Mouse (Mus musculus): ENCODE results near the gene Fosl2.
"Not testable (repeated sequence)": the region's sequence is repeated elsewhere in the genome, so short reads cannot be mapped to it uniquely, and the experiment has no call there.

The Fosl2 gene

DNA sequence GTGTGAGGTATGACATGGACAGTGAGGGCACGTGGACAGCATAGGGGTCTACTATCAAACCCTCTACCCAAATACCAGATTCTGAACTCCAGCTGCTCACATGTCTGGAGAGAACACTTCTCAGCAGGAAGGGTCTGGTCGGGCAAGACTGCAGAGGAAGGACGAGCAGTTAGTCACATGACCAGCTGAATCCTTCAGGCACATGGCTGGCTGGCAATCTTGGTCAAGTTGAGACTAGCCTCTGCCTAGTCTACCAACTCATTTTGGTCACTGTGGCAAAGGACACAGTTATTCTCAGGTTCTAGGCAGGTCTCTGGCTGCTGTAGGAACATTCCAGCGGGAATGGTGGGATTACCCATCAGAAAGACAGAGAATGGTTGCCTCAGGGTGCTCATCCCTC, 42.1 kb downstream of the Fosl2 start:
- DNase-seq (ENCODE audit: low spot score in 2 of 2) = no peak

DNA sequence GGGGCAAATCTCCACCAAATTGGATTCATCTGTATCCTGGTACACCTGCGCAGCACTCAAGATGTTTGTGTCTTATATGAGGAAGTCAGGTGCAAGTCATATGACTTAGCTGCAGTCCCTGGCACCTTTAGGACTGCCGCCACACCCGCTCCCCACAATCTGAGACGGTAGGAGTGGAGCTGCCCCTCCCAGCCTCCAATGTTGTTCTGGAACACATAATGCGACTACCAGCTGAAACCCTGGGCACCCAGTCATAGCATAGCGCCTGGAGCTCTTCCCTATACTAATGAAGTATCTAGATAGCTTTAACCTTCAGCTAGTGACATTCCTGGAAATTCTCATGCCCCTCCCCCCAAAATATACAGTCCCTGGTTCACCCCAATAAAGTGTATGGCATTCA, 43.1 kb downstream of the Fosl2 start:
- not testable (repeated sequence) for DNase-seq (ENCODE audit: low spot score in 2 of 2)

DNA sequence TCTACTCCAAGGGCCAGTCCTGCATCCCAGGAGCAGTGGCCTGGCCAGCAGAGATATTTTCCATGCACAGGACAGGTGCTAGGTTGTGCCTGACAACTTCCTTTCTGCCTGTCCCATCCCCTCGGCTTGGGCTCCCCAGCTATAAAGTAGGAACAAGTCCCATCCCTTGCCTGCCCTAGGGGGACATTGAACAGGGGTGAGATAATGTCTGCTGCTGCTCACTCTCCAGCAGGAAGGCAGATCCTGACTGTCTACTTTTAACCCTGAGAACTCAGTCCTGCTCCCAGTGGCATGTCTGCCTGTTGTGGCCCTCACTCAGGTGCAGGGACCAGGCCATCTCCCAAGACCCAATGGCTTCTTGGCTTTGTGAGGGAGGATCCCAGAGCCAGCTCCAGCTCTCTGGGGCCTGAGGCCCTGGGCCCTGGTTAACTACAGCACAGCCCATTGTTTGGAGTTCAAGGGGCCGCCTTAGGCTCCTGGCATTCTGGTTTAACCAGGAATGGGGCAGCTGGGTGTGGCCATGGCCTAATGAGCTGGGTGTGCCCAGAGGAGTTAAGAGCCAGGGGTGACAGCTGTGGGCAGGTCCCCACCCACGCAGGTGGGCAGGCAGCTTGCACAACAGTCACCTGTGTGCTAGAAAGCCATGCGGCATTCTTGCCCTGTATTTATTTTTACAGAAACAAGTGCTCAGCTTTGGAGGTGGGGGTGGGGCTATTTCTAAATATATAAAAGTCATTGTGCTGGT, 47.5 kb downstream of the Fosl2 start:
- no peak for DNase-seq (ENCODE audit: low spot score in 2 of 2)

DNA sequence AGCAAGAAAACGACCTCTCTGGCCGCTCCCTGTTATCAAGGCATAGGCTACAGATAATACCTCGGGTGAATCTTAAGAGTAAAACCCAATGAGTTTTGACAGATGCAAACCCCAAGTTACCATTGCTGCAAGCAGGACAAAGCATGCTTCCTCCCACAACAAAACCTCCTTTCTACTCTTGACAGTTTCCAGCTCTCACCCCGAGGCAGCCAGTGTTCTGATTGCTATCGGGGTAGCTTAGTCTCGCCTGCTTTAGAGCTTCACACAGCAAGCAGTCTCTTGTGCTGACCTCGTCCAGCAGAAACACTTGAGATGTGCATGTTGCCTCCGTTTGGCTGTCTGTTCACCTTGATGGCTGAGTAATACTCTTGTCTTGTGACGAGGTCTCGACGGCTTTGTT, 52.1 kb downstream of the Fosl2 start:
- no peak for DNase-seq (ENCODE audit: low spot score in 2 of 2)

DNA sequence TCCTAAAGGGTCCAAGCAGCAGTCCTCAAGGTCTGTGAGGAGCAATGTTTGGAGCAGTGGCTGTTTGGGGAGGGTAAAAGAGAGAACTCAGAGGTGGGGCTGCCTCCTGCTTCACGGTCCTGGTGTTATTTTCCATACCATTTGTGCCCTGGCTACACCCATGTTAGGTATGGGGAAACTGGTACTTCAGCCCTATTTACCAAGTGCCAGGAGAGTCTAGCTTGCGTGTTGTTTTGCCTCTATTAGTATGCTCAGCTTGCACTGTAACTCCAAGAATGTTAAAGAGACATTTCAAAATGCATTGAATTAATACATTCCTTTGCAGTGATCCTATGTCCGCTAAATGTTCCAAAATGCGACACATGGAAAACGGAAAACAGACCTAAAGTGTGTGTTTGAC, 55.7 kb downstream of the Fosl2 start:
- no peak for DNase-seq (ENCODE audit: low spot score in 2 of 2)

DNA sequence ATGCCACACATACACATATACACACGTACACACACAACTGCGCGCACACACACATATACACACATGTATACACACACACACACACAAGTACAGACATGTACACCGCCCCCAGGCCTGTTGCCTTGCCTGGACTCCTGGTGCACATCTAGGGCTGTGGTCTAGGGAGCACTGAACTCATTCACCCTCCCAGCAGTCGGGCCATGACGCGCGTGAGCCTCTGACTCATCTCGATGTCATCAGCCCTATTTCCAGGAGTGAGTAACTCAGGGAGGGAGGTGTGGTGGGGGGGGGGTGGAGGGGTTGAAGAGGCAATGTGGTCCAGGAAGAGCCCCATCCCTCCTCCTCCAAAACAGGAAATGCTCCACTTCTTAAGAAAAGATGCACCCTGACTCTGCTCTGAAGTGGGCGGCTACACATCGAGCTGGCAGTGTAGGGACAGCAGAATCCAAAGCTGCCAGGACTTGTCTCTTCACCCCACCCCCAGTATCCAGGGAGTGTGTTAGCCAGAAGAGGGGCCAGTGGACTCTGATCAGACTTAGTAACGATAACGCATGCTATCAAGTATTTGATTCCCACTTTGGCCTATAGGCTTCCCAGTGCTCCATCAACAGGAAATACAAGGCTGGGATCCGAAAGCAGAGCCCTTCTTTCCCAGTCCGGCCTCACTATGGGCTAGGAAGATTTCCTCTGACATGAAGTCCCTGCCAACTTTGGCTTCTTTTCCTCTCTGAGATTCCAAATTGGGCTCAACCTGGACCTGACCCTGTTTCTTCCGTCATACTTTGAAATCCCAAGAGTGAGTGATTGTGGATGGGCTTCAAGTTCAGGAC, 56.6 kb downstream of the Fosl2 start:
- DNase-seq (ENCODE audit: low spot score in 2 of 2) = no peak

DNA sequence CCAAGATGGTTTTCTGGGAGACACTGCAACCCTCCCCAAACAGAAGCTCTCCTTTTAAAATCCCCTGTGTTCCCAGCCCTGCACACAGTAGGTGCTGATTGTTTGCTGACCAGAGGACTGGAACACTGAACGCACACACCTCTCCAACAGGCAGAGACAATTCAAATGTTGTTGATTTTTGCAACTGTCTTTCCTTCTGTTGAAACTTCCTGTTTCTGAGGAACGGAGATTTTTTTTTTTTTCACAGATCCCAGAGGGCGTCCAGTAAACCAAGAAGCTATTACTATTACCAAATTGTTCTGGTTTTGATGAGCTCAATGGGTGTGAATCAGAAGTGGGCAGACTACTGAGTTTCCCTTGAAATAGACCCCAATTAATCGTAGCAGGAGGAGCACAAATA, 58.6 kb downstream of the Fosl2 start:
- no peak for DNase-seq (ENCODE audit: low spot score in 2 of 2)

DNA sequence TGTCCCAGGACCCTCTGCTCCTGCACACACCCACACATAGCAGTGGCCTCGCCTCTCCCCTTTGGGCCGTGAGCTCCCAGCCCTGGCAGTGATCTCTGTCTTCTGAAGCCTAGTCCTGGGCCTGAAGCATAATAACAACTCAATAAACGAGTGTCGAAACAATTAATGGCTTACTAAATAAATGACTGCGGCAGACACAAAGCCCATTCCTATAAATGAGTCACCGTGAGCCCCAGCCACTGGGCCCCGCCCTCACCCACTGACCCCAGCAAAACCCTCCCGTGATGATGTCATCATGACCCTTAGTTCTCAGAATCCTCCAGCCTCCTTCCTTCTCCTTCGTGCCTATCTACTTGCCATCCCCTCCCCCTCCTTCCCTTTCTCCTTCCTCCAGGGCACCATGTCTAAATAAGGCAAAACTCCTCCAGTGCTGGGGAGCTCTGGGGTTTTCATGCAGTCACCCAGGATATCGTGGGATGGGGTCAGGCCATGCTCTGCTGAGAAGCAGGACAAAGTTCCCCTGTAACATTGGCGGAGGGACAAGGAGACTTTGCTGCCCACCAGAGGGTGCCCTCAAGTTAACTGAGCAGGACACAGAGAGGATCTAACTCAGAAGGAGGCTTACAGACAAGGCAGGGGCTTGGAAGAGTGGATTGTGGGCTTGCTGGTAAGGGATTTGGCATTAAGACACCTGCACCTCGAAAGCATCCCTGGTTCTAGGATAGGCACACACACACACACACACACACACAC, 60.4 kb downstream of the Fosl2 start:
- no peak for DNase-seq (ENCODE audit: low spot score in 2 of 2)

DNA sequence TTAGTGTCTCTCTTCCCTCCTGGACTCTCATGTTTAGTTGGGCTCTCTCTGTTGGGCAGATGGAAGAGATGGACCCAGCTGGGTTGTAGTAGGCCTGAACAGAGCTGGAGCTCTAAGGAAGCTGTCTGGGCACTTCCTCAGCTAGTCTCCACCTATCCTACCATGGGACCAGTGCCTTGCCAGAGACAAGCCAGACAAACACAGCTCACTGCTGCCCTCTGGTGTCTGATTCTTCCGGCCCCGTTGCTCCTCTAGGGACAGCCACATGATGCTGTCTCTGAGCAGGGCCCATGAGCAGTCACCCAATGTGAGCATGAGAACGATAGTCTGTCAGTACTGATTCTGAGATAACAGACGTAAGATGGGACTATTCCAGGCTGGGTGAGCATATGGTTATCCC, 62.1 kb downstream of the Fosl2 start:
- peak; percentile 73 to 89 for DNase-seq (ENCODE audit: low spot score in 2 of 2)

DNA sequence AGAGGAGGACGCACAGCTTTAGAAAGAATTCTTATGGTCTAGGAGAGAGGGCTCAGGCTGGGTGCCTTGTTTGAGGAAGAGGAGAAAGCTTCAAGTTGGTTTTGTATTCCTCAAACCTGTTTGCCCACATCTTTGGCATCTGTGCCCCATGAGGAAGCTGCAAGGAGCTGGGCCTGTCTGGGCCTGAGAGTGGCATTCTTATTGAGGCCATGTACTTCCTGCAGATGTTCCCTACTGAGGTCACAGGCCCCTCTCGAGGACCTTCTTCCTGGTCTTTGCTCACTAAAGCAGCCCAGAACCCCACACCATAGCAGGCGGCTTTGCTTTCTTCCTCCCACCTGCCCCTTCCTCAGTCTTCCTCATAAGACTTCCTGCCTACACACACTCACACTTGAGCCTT, 63.5 kb downstream of the Fosl2 start:
- DNase-seq (ENCODE audit: low spot score in 2 of 2) = no peak

DNA sequence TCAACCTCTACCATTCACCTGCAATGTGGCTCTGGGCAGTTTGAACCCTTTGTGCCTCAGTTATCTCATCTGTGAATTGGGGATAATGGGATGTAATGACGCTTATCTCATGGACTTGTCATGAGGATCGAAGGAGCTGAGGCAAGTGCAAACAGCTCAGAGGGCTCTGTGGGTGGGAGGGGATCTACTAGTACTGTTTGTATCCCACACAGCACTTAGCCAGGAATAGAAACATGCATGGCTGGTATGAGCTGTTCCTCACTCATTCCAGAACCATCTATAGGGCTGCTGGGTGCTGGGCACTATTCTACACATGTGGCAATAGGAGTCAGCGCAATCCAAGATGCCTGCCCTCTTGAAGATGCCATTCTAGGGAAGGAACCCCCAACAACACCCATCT, 64.0 kb downstream of the Fosl2 start:
- no peak for DNase-seq (ENCODE audit: low spot score in 2 of 2)

DNA sequence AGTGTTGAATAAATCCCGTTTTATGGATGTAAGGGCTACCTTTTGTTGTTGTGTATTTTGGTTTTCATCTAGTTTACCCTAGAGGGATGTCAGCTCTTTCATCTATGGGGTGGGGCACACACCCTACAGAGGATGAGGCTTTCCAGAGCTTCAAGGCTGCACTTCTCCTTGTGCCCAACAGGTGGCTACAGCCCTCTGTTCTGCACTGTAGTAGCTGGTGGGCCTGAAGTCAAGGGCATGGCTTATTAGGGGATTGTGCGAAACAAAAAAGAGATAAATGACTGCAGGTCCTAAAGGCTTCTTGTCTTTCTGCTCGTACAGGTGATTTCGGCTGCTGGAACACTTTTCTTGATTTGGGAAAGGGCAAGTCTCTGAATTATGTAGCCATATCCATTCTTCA, 69.1 kb downstream of the Fosl2 start:
- DNase-seq (ENCODE audit: low spot score in 2 of 2) = peak in 1 of 2 experiments; percentile 25

DNA sequence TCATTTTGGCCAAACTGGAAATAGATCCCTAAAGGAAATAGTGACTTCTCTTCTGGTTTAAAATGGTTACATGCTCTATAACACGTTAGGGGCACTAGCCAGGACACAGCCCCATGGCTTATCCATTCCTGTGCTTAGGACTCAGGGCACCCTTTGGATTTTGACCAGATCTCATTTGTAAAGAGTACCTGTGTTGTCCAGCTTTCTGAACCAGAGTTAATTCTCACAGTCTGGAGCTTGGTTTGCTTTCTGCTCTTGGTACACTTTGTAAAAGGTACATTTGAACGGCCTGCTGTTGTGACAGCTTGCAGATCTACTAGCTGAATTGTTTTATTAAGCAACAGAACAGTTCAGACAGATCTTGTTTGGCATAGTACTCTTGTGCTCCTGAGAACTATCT, 71.1 kb downstream of the Fosl2 start:
- no peak for DNase-seq (ENCODE audit: low spot score in 2 of 2)
